Mouse (Mus musculus) MEL (cell line): Measurements from ENCODE around the gene Slc6a20b. TPM values are rescaled to one million over a fixed set of nuclear protein-coding genes. Genes with fewer than 3 reads are reported as not detected.

Source experiments
- DNase-seq: peaks from one replicate; pipeline ENCODE4 v3.0.0; 2011; ENCODE audit warnings: low read depth, low spot score
- H3K27ac ChIP-seq: 2 replicates; pipeline ENCODE4 v1.5.1; 2012; ENCODE audit warnings: low read depth, mild to moderate bottlenecking, control low read depth, low read length, moderate library complexity; ENCODE audit not compliant: control insufficient read depth
- H3K27me3 ChIP-seq, 2 experiments: fragments of 150-350 bp in 1 of 2; sonication (generic) in 1 of 2; 2 replicates each; pipeline ENCODE4 v1.6.1; 2012; ENCODE audit warnings: low read length in 2 of 2, mild to moderate bottlenecking in 2 of 2, improper control_type of control experiment in 1 of 2, moderate library complexity in 1 of 2; ENCODE audit not compliant: insufficient read depth in 2 of 2, control insufficient read depth in 1 of 2
- H3K36me3 ChIP-seq, 2 experiments: 2 replicates each; pipeline ENCODE4 v1.6.1; 2012 to 2014; ENCODE audit warnings: low read length in 2 of 2, improper control_type of control experiment in 1 of 2, inconsistent platforms in 1 of 2, mild to moderate bottlenecking in 1 of 2; ENCODE audit not compliant: insufficient read depth in 2 of 2, control insufficient read depth in 1 of 2
- H3K4me1 ChIP-seq, 2 experiments: fragments of 150-350 bp in 1 of 2; sonication (generic) in 1 of 2; 2 replicates each; pipeline ENCODE4 v1.6.1; 2012; ENCODE audit warnings: low read length in 2 of 2, improper control_type of control experiment in 1 of 2, mild to moderate bottlenecking in 1 of 2; ENCODE audit not compliant: insufficient read depth in 2 of 2, control insufficient read depth in 1 of 2
- H3K4me3 ChIP-seq, 2 experiments: fragments of 150-350 bp in 1 of 2; sonication (generic) in 1 of 2; 2 replicates each; pipeline ENCODE4 v1.5.1; 2012; ENCODE audit warnings: low read depth in 2 of 2, low read length in 2 of 2, mild to moderate bottlenecking in 2 of 2, moderate library complexity in 2 of 2, control low read depth in 1 of 2, improper control_type of control experiment in 1 of 2; ENCODE audit not compliant: control insufficient read depth in 1 of 2, insufficient read depth in 1 of 2
- H3K79me2 ChIP-seq: 2 replicates; pipeline ENCODE4 v1.6.1; 2012; ENCODE audit warnings: mild to moderate bottlenecking, low read length, moderate library complexity; ENCODE audit not compliant: control insufficient read depth, poor library complexity, insufficient read depth
- H3K9ac ChIP-seq: 2 replicates; pipeline ENCODE4 v1.6.1; 2012; ENCODE audit warnings: low read depth, mild to moderate bottlenecking, control low read depth, low read length, moderate library complexity; ENCODE audit not compliant: control insufficient read depth, poor library complexity, severe bottlenecking
- H3K9me3 ChIP-seq: fragments of 150-350 bp; sonication (generic); replicated peaks from 2 replicates; pipeline ENCODE4 v1.6.1; 2012; ENCODE audit warnings: mild to moderate bottlenecking, low read length, improper control_type of control experiment, moderate library complexity; ENCODE audit not compliant: insufficient read depth
- CHD2 ChIP-seq: IDR thresholded peaks from 2 replicates; pipeline ENCODE4 v1.6.1; 2011; ENCODE audit warnings: low read length, improper control_type of control experiment
- E2F4 ChIP-seq: IDR thresholded peaks from 2 replicates; pipeline ENCODE4 v1.6.1; 2011; ENCODE audit warnings: low read depth, low read length, improper control_type of control experiment, borderline replicate concordance
- ELF1 ChIP-seq: IDR thresholded peaks from 2 replicates; pipeline ENCODE4 v1.6.1; 2014; ENCODE audit warnings: low read depth, mild to moderate bottlenecking, inconsistent platforms, low read length, improper control_type of control experiment, moderate library complexity
- EP300 ChIP-seq, 2 experiments: IDR thresholded peaks; 2 replicates each; pipeline ENCODE4 v1.6.1; 2011; ENCODE audit warnings: improper control_type of control experiment in 2 of 2, low read length in 2 of 2, low read depth in 1 of 2, mild to moderate bottlenecking in 1 of 2
- GABPA ChIP-seq: IDR thresholded peaks from 2 replicates; pipeline ENCODE4 v1.6.1; 2012; ENCODE audit warnings: low read depth, mild to moderate bottlenecking, inconsistent platforms, low read length, improper control_type of control experiment, moderate library complexity
- JUND ChIP-seq: IDR thresholded peaks from 2 replicates; pipeline ENCODE4 v1.6.1; 2011; ENCODE audit warnings: low read depth, mild to moderate bottlenecking, improper control_type of control experiment, low read length
- KAT2A ChIP-seq: conservative IDR thresholded peaks from 2 replicates; pipeline ENCODE4 v1.6.1; 2012; ENCODE audit warnings: low read depth, low read length, improper control_type of control experiment, inconsistent platforms
- MAFK ChIP-seq: IDR thresholded peaks from 2 replicates; pipeline ENCODE4 v1.6.1; 2011; ENCODE audit warnings: low read depth, mild to moderate bottlenecking, low read length, improper control_type of control experiment, borderline replicate concordance
- MAX ChIP-seq: IDR thresholded peaks from 2 replicates; pipeline ENCODE4 v1.6.1; 2011; ENCODE audit warnings: low read length, improper control_type of control experiment
- MAZ ChIP-seq: IDR thresholded peaks from 2 replicates; pipeline ENCODE4 v1.6.1; 2012; ENCODE audit warnings: low read depth, mild to moderate bottlenecking, inconsistent platforms, low read length, improper control_type of control experiment
- MYB ChIP-seq: IDR thresholded peaks from 2 replicates; pipeline ENCODE4 v1.6.1; 2011; ENCODE audit warnings: mild to moderate bottlenecking, low read depth, low read length, improper control_type of control experiment
- NELFE ChIP-seq: IDR thresholded peaks from 2 replicates; pipeline ENCODE4 v1.6.1; 2011; ENCODE audit warnings: low read depth, low read length, improper control_type of control experiment
- POLR2AphosphoS2 ChIP-seq: IDR thresholded peaks from 2 replicates; pipeline ENCODE4 v1.6.1; 2011; ENCODE audit warnings: low read length, improper control_type of control experiment
- POLR2AphosphoS5 ChIP-seq: IDR thresholded peaks from 2 replicates; pipeline ENCODE4 v1.6.1; 2012; ENCODE audit warnings: low read depth, borderline replicate concordance, mild to moderate bottlenecking, inconsistent platforms, low read length, moderate library complexity, mixed read lengths
- SMC3 ChIP-seq: IDR thresholded peaks from 2 replicates; pipeline ENCODE4 v1.6.1; 2011; ENCODE audit warnings: low read depth, low read length, improper control_type of control experiment
- TAL1 ChIP-seq: IDR thresholded peaks from 2 replicates; pipeline ENCODE4 v1.6.1; 2012; ENCODE audit warnings: mild to moderate bottlenecking, inconsistent platforms, low read length, moderate library complexity, mixed read lengths
- TBP ChIP-seq: IDR thresholded peaks from 2 replicates; pipeline ENCODE4 v1.8.0; 2011; ENCODE audit warnings: low read depth, low read length, improper control_type of control experiment
- UBTF ChIP-seq: IDR thresholded peaks from 2 replicates; pipeline ENCODE4 v1.6.1; 2012; ENCODE audit warnings: low read depth, mild to moderate bottlenecking, inconsistent platforms, low read length, improper control_type of control experiment, moderate library complexity, borderline replicate concordance; ENCODE audit not compliant: insufficient read depth
- ZC3H11A ChIP-seq: IDR thresholded peaks from 2 replicates; pipeline ENCODE4 v1.6.1; 2012; ENCODE audit warnings: low read depth, mild to moderate bottlenecking, inconsistent platforms, low read length, improper control_type of control experiment
- ZMIZ1 ChIP-seq: IDR thresholded peaks from 2 replicates; pipeline ENCODE4 v1.6.1; 2012; ENCODE audit warnings: low read depth, mild to moderate bottlenecking, inconsistent platforms, low read length, improper control_type of control experiment, moderate library complexity
- ZNF384 ChIP-seq: IDR thresholded peaks from 2 replicates; pipeline ENCODE4 v1.6.1; 2012; ENCODE audit warnings: low read depth, mild to moderate bottlenecking, inconsistent platforms, low read length, improper control_type of control experiment
- polyA plus RNA-seq, 2 experiments: library from polyadenylated mRNA; stranded (reverse) in 1 of 2; unstranded in 1 of 2; fragments of >175 nt in 1 of 2; fragments of >200 nt in 1 of 2; gene quantifications; 2 replicates each; pipeline versions ENCODE4 v1.2.1 to v1.2.4; 2012; ENCODE audit warnings: low replicate concordance in 2 of 2, low read depth in 1 of 2; ENCODE audit not compliant: insufficient read length in 2 of 2, insufficient read depth in 1 of 2, missing spikeins in 1 of 2
- total RNA-seq: library from RNA; depleted of rRNA; stranded (reverse); fragments of 300-350 nt; gene quantifications from 2 replicates; pipeline ENCODE4 v1.2.3, GENCODE M21; 2012

The Slc6a20b gene
- total and polyA plus RNA-seq, 3 experiments, result 0.01 to 0.35 TPM; not detected in 1

- TF ChIP-seq KAT2A, result no peak
- TF ChIP-seq MAFK, result no peak
Observed at GRCm38 (mm10) chr9:123625821-123626220, 6.5 kb downstream of the Slc6a20b start (continued).

- Histone ChIP-seq H3K4me1 (no peaks in the 10 kb centered on the region; a peak in 1 of 4 replicates), H3K36me3 (no peaks in the 10 kb centered on the region), H3K27ac (no peak overlapping the region), H3K79me2 (no peaks in the 10 kb centered on the region), H3K9me3 (no peaks in the 10 kb centered on the region), H3K4me3 (no peak overlapping the region), H3K27me3 (no peaks in the 10 kb centered on the region), H3K9ac (no peak overlapping the region)
- no peak for TF ChIP-seq POLR2AphosphoS5
- TF ChIP-seq NELFE, result no peak
- TF ChIP-seq MAZ, result no peak
- TF ChIP-seq GABPA, result no peak
- no peak for TF ChIP-seq MAX
- TF ChIP-seq SMC3, result no peak
- no peak for TF ChIP-seq TBP
- TF ChIP-seq EP300 (IDR thresholded peaks at IDR 0.05; ENCODE audit: low read depth in 1 of 2, low read length in 2 of 2), result no peak
- no peak for TF ChIP-seq UBTF
- no peak for DNase-seq
Observed at GRCm38 (mm10) chr9:123624741-123625140, 7.6 kb downstream of the Slc6a20b start.

GRCm38 (mm10) chr9:123620311-123621098 is 11.9 kb downstream of the Slc6a20b start:
- no peak for TF ChIP-seq POLR2AphosphoS2
- no peak for TF ChIP-seq E2F4
- no peak for TF ChIP-seq ELF1
- TF ChIP-seq MYB, result no peak
- TF ChIP-seq ZNF384, result no peak
- TF ChIP-seq ZMIZ1, result no peak
- TF ChIP-seq ZC3H11A, result no peak
- TF ChIP-seq JUND, result no peak
- no peak for TF ChIP-seq TBP
- no peak for TF ChIP-seq TAL1
- no peak for TF ChIP-seq CHD2
- no peak for TF ChIP-seq MAX
- TF ChIP-seq, all 39 proteins: peak for 0
- Histone ChIP-seq H3K9ac (no peak overlapping the region), H3K9me3 (no peaks in the 10 kb centered on the region), H3K4me1 (no peaks in the 10 kb centered on the region), H3K27me3 (no peaks in the 10 kb centered on the region), H3K36me3 (no peaks in the 10 kb centered on the region), H3K27ac (no peak overlapping the region), H3K79me2 (no peaks in the 10 kb centered on the region), H3K4me3 (no peak overlapping the region)
- DNase-seq, result no peak
